Mouse (Mus musculus): ENCODE data around the gene Ercc6l2. TPM values are rescaled to one million over a fixed set of nuclear protein-coding genes. Genes with fewer than 3 reads are reported as not detected.
"Not testable (repeated sequence)": the region's sequence is repeated elsewhere in the genome, so short reads cannot be mapped to it uniquely, and the experiment has no call there.

Ercc6l2 gene
- total RNA-seq, 2 experiments from 2014 or later = 18.6 to 20.7 TPM

DNA sequence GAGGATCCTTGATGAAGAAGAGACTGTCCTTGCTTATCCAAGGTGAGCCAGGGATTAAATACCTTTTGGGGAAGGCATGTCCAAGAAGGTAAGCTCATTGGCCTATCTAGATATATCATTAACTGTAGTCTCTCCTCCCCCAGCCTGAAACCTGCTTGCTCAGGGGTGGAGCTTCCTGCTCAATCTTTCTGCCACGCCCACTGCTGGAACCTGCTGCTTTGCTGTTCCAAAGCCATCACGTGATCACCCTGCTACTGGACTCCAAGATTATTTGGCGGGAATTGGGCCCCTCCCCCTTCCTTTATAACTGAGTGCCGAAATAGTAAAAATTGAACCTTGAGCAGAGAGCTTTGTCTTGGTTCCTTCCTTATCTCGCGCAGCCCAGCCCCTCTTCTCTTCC, 109.0 kb downstream of the Ercc6l2 start:
- intact Hi-C loops (cut with DNase I); DNase-seq: not testable (repeated sequence)

DNA sequence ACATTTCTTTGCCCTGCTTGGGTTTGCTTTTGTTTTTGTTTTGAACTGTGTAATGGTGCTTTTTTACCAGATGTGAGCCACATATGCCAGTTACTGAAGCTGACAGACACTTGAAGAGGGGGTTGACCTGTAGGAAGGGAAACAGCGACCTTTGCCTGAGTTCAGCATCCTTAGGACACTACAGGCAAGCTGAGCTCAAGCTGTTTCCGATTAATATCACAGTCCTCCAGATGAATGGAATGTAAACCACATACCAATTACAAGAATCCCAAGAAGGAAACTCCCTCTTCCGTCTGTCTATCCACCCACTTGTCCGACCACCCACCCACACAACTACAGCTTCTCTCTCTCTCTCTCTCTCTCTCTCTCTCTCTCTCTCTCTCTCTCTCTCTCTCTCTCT, 112.3 kb downstream of the Ercc6l2 start:
- no peak for DNase-seq
- intact Hi-C loops (cut with DNase I) = no loop called here

DNA sequence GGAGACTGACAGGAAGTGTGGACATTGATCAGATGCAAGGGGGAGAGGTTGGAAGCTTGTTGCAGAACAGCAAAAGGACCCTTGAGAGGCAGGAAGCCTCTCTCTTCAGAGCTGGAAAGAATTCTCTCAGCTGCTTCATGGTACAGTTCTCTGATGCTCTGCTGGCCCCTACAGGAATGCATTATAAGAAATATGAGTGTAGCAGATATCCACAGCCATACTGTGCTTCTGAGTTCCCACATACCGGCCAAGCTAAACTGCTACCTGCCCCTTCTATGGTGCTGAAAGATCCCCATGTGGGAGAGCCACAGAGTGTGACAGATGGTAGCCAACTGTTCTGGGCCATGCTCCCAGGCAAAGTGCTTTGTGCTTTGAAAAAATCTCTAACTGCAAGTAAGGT, 114.3 kb downstream of the Ercc6l2 start:
- intact Hi-C loops (cut with DNase I) = no loop called here
- DNase-seq = peak; percentile 50

DNA sequence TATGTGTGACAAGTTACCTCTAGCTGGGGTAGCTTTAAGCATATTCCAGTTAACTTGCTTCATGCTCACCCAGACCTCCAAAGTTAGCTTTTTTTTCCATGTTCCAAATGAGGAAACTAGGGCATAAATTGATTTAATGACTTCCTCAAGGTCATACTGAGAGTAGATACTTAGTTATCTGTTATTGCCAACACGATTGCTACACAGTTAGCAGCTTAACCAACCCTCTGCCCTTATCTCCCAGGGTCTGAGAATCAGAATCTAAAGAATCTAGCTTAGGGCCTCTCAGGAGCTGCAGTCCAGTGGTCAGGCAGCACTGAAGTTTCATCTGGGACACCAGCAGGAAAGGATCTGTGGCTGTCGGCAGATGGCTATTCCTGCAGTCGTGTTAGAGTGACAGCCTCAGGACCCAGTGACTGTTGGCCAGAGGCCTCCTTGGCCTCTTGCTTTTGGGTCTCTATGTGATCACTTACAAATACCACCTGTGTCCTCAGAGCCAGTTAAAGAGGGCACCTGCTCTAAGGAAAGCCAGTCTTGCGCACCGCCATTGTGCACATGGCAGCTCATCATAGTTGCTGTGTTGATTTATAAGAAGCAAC, 115.0 kb downstream of the Ercc6l2 start:
- intact Hi-C loops (cut with DNase I) = no loop called here
- peak; percentile 22 for DNase-seq

DNA sequence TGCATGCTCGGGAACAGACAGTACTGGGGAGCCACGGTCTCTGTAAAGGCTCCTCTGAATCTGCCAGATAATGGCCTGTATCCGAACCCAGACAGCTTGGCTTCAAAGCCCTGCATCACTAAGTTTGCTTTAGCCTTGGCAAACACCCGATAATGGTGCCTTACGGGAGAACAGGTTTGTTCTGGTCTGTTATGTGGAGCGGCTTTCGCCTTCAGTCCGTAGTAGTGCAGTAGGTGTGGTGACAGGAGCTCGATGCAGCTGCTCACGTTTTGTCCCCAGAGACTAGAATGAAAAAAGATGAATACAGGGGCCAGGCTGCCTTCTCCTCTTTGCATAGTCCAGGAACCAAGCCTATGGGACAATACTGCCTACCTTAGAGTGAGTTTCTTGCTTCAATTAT, 115.5 kb downstream of the Ercc6l2 start:
- no peak for DNase-seq
- intact Hi-C loops (cut with DNase I) = no loop called here

DNA sequence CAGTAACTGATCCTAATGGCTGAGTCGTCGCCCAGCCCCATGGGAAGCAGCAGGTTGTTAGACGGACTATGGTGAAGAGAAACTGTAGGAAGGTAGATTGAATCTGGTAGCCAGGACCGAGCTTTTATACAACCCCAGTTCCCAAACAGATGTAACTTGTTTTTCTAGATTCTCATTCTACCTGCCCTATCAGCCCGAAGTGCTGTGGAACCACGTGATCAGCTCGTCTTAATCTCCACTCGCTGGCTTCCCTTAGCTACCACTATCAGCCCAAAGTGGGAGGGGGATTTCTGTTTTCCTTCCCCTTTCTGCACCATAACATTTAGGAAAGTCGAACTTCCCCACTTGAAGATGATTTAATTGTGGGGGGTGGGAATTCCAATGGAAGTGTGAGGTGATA, 121.3 kb downstream of the Ercc6l2 start:
- intact Hi-C loops (cut with DNase I) = no loop called here
- no peak for DNase-seq

DNA sequence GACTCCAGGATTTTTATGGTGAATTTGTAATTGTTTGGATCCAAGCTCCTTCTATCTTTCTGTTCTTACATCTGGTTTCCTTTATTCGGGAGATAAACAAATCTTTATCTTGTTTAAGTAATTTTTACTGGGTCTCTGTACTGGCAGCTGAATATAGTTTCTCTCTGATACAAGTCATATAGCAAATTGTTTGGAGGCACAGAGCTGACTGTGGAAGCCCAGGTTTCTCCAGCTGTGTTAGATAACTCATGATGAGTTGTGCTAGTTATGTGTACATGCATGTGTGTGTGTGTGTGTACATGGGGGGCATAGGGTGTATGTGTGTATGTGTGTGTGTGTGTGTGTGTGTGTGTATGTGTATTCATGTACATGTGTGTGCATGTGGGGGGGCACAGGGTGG, 125.2 kb downstream of the Ercc6l2 start:
- intact Hi-C loops (cut with DNase I) = no loop called here
- no peak for DNase-seq

DNA sequence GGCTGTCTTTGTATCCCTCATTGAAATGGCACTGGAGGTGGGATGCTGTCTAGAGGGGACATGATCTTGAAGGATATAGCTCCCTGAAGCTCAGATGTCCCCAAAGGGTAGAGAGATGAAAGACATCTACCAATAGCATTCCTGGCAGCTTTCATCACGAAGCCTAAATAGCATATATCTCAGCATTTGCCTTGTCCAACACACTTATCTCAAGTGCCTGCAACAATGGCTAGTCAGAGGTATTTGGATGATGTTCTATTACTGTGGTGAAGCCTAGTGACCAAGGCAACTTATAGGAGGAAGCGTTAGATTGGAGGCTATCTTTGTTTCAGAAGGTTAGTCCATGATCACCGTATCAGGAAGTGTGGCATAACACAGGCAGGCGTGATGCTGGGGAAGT, 126.1 kb downstream of the Ercc6l2 start:
- DNase-seq = no peak
- intact Hi-C loops (cut with DNase I) = no loop called here

DNA sequence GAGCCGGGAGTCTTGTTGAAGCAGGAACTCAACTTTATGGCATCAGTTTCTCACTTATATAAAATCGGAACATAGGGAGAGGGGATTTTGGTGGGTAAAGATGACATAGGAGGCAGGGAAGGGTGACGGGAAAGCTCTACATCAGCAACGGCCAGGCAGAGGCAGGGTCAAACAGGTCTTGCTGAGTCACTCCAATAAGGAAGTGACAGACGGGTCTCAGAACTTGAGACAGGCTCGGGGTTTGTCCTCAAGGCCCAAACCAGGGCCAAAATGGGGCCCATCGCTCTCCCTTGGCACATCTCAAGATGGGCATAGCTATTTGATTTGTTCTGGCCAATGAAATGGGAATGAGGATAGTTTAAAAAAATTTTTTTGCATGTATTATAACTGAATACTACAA, 128.6 kb downstream of the Ercc6l2 start:
- DNase-seq = no peak
- intact Hi-C loops (cut with DNase I) = no loop called here

DNA sequence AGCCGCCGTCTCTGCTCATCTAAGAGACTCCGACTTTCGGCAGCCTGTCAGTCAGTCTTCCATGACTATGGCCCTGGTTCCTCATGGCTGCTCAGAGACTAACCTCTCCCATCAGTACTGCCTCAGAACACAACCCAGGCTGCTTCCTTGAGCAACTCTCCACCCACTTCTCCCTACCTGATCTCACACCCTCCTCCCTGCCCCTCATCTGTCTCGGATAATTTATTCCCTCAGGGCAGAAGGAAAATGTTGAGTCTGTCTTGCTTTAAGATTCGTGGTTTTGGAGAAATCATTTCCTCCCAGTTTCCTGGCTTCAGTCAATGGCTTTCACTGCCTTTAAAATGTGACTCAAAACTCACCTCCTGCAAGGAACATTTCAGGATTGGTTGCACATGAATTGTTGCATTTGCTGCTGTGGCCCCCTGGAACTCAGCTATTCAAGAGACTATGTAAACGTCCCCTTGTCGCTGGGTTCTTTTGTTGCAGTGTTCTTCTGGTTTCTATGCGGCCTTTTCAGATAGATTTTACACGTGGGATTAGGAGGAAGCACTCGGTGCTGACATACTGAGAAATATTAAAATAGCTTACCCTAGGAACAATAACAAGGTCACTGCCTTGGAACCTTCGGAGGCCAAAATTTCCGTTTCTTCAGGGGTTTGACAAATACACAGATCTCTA, 129.4 kb downstream of the Ercc6l2 start:
- intact Hi-C loops (cut with DNase I) = no loop called here
- DNase-seq = no peak

Other genes with a start within 250 kb of the Ercc6l2 start
- 10 to 100 TPM; 37.5 to 40.9 TPM for gene Ptch1, start 241.6 kb upstream of the Ercc6l2 start, total RNA-seq (2021)

All from left cerebral cortex, postnatal 4 days (tissue).